Mouse (Mus musculus) cortical plate, adult 2 months (tissue): ENCODE measurements around the gene Zfr. TPM values are rescaled to one million over a fixed set of nuclear protein-coding genes. Genes with fewer than 3 reads are reported as not detected.
A peak's percentile ranks its signal among the peaks of the same experiment; 100 is the strongest.

Source experiments
- H3K27ac ChIP-seq: fragments of 200-500 bp; 2 replicates; pipeline ENCODE4 v1.5.1; 2012; ENCODE audit warnings: low read length, control low read depth, inconsistent platforms; ENCODE audit not compliant: insufficient read depth
- H3K4me1 ChIP-seq: fragments of 200-500 bp; 2 replicates; pipeline ENCODE4 v1.6.1; 2011; ENCODE audit warnings: low read length; ENCODE audit not compliant: control insufficient read depth, insufficient read depth
- H3K4me3 ChIP-seq: fragments of 200-500 bp; 2 replicates; pipeline ENCODE4 v1.5.1; 2011; ENCODE audit warnings: mild to moderate bottlenecking, low read length, control low read depth; ENCODE audit not compliant: insufficient read depth
- CTCF ChIP-seq: fragments of 200-500 bp; IDR thresholded peaks from 2 replicates; pipeline ENCODE4 v1.5.1; 2011; ENCODE audit warnings: mild to moderate bottlenecking, control low read depth, low read length; ENCODE audit not compliant: insufficient read depth; ENCODE audit errors: extremely low read depth
- POLR2A ChIP-seq: fragments of 200-500 bp; IDR thresholded peaks from 2 replicates; pipeline ENCODE4 v1.6.1; 2011; ENCODE audit warnings: mild to moderate bottlenecking, low read length, control low read depth; ENCODE audit not compliant: insufficient read depth; ENCODE audit errors: extremely low read depth
- polyA plus RNA-seq: library from polyadenylated mRNA; depleted of rRNA; stranded (reverse); fragments of >200 nt; gene quantifications from 2 replicates; pipeline ENCODE4 v1.2.3, GENCODE M21; 2012; rRNA removed

Gene Zfr
- polyA plus RNA-seq, 1 experiment, result 147 TPM

DNA sequence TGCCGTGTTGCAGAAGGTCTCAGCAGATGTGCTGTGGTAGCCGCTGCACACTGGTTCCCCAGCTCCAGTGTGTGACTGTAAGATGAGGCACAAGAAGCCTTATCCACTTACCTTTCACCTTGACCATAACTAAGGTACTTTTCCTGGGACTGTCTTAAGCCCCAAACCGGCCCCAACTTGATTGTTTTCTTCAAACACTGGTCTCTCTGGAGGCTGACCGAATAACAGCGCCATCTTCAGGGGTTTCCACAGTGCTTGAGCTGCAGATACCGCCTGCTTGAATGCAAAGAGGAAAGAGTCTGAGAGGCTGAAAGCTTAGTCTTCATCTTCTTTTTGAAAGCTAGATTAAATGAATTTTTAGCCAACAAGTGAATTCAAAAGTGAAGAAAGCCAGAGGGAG is 113.8 kb downstream of the Zfr start:
- TF ChIP-seq CTCF (no peak), POLR2A (no peak)
- H3K4me3 ChIP-seq, result no peak overlapping the region
- peaks cover 20% of the 10 kb centered on the region for H3K4me1 ChIP-seq
- H3K27ac ChIP-seq, result no peak overlapping the region

DNA sequence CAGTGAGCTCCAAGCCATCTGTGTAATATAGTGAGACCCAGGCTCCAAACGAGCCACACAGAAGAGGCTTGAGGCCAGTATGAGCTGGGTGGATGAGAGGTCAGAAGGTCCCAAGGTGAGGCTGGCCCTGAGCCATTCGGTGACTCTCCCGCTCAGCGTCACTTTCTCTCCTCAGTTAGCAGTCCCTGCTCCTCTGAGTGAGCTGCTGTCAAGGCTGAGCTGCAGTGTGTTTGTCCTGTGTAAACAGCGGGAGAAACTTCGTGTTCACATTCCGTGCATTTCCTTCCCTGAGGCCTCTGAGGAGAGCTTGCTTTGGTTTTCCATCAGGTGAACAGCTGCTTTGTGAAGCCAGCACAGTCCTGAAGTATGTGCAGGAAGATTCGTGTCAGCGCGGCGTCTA is 114.8 kb downstream of the Zfr start:
- Histone ChIP-seq H3K27ac (no peak overlapping the region), H3K4me1 (peaks cover 17% of the 10 kb centered on the region), H3K4me3 (no peak overlapping the region)
- TF ChIP-seq POLR2A, result no peak
- no peak for TF ChIP-seq CTCF

DNA sequence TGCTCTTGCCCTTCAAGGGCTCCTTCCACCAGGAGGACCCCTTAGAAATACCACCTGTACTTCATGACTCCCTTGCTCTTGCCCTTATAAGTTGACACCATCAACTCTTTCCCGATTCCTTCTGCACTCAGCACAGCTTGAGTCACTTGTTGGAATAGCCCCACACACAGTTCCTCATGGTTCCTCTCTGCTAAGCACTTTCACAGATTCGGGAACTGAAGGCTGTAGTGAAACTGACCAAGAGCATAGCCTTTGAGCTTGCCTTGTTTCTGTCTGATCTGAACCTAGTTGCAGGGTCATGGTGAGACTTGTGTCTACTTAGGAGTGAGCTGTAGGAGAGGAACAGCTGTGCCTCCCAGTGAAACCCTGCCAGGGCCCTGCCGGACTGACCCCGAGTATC is 115.4 kb downstream of the Zfr start:
- H3K4me1 ChIP-seq, result peaks cover 15% of the 10 kb centered on the region
- H3K4me3 ChIP-seq, result no peak overlapping the region
- peak overlapping the region; percentile 33 for H3K27ac ChIP-seq
- TF ChIP-seq POLR2A (no peak), CTCF (no peak)

Other genes with a start within 250 kb of the Zfr start
- gene Npr3, start 210.5 kb upstream of the Zfr start, polyA plus RNA-seq, result 3.4 and 3.6 TPM in 2 replicates
- 202 and 219 TPM in 2 replicates for gene Sub1, start 120.8 kb upstream of the Zfr start, polyA plus RNA-seq
- gene Mtmr12, start 87.2 kb downstream of the Zfr start, polyA plus RNA-seq, result 30.5 and 32.0 TPM in 2 replicates
- gene Golph3, start 203.6 kb downstream of the Zfr start, polyA plus RNA-seq, result 78.3 and 81.6 TPM in 2 replicates
- not detected in 2 replicates for gene 1810049J17Rik, start 204.1 kb downstream of the Zfr start, polyA plus RNA-seq